Mouse (Mus musculus) cerebellum, adult 2 months (tissue): ENCODE measurements at regions not wholly inside any gene's neighbourhood (a gene's known extent, or its start where the extent isn't known, plus 50 kb on each side); places are given as distances from the start of the nearest gene placed in this dataset.

Source experiments
- CTCF ChIP-seq: fragments of 200-500 bp; IDR thresholded peaks from 2 replicates; pipeline ENCODE4 v1.5.1; 2011; ENCODE audit warnings: low read depth, mild to moderate bottlenecking, control low read depth, low read length, moderate library complexity, borderline replicate concordance; ENCODE audit not compliant: insufficient read depth
- POLR2A ChIP-seq: fragments of 200-500 bp; IDR thresholded peaks from 2 replicates; pipeline ENCODE4 v1.6.1; 2011; ENCODE audit warnings: low read length, control low read depth, borderline replicate concordance; ENCODE audit not compliant: insufficient read depth

DNA sequence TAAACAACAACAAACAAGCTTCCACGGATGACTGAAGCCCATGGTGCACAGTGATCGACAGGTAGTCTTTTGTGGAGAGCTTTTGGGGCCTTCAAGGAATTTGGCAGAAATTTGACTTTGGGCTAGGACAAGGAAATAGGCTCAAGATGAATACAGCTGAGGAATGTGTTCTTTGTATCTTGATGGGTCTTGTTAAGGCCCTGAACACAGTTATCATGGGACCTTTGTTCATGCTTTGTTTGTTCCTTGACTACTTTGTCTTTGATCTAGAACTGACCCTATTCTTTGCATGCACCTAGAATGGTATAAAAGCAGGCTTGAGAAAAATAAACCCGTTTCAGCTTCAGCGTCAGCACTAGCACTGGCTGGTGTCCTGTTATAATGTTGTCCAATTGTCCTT, 168.1 kb upstream of the Sp8 start:
- TF ChIP-seq CTCF (no peak), POLR2A (no peak)
